Mouse (Mus musculus) forebrain, embryonic 12.5 days (tissue): ENCODE measurements around the gene Col1a2. TPM values are rescaled to one million over a fixed set of nuclear protein-coding genes. Genes with fewer than 3 reads are reported as not detected.
A peak's percentile ranks its signal among the peaks of the same experiment; 100 is the strongest.

Source experiments
- ATAC-seq: fragments of 200-750 bp; cut with Nextera tagmentation; 2 replicates; pipeline ENCODE4 v1.8.0; 2017; ENCODE audit warnings: moderate TSS enrichment; ENCODE audit not compliant: low FRiP score
- H3K27ac ChIP-seq: fragments of 300-500 bp; sonication (generic); 2 replicates; pipeline ENCODE4 v1.5.1; 2016; ENCODE audit warnings: mild to moderate bottlenecking
- H3K27me3 ChIP-seq: fragments of 300-500 bp; sonication (generic); 2 replicates; pipeline ENCODE4 v1.6.1; 2016; ENCODE audit warnings: mild to moderate bottlenecking
- H3K36me3 ChIP-seq: fragments of 300-500 bp; sonication (generic); replicated peaks from 2 replicates; pipeline ENCODE4 v1.6.1; 2016; ENCODE audit warnings: mild to moderate bottlenecking
- H3K4me1 ChIP-seq: fragments of 300-500 bp; sonication (generic); 2 replicates; pipeline ENCODE4 v1.6.1; 2016
- H3K4me2 ChIP-seq: fragments of 300-500 bp; sonication (generic); 2 replicates; pipeline ENCODE4 v1.6.1; 2016; ENCODE audit warnings: mild to moderate bottlenecking, moderate library complexity
- H3K4me3 ChIP-seq: fragments of 300-500 bp; sonication (generic); replicated peaks from 2 replicates; pipeline ENCODE4 v1.5.1; 2016; ENCODE audit warnings: mild to moderate bottlenecking
- H3K9ac ChIP-seq: fragments of 300-500 bp; sonication (generic); 2 replicates; pipeline ENCODE4 v1.6.1; 2016; ENCODE audit warnings: mild to moderate bottlenecking
- H3K9me3 ChIP-seq: fragments of 300-500 bp; sonication (generic); 2 replicates; pipeline ENCODE4 v1.6.1; 2016
- WGBS: fragments of 180-500 bp; shearing (Covaris S2); methylation state at CpG from one replicate; pipeline ENCODE4 v1.1.7; 2016; 5-methylcytosine and 5-hydroxymethylcytosine counted together
- polyA plus RNA-seq: library from polyadenylated mRNA; unstranded; fragments of >200 nt; fragmentation: Nextera tagmentation; extraction: Ambion mirVana; gene quantifications from 2 replicates; pipeline ENCODE4 v1.2.1, GENCODE M21; 2016

The Col1a2 gene
- polyA plus RNA-seq, 1 experiment from 2014 or later = 193 TPM

DNA sequence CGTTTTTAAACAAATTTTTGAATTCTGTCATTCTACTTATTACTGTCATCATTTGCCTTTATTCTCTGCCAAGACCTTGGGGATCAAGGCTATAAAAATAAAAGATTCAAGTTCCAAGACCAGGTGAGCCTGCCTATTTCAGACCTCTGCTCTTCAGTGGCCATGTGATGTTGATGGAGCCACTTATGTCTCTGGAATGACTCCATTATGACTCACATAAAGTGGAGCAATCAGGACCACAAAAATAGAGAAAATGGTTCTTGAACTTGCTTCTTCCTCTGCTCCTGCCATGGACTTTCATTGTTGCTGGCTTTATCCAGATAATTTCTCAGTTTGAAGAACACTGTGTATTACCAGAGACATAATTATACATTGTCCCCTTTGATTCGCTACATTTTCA, 10.9 kb upstream of the Col1a2 start:
- no peak overlapping the region for H3K9ac ChIP-seq
- 75% methylated on average over 2 of the region's 2 CpGs for WGBS
- H3K4me1 ChIP-seq = peaks cover 13% of the 10 kb centered on the region; the same call in 1 of the 2 replicates
- no peak overlapping the region for H3K27ac ChIP-seq
- H3K4me2 ChIP-seq = no peak overlapping the region
- ATAC-seq = no peak
- H3K36me3 ChIP-seq = no peaks in the 10 kb centered on the region
- H3K27me3 ChIP-seq = no peaks in the 10 kb centered on the region
- H3K4me3 ChIP-seq = no peak overlapping the region
- no peaks in the 10 kb centered on the region for H3K9me3 ChIP-seq

GRCm38 (mm10) chr6:4496428-4496827, 8.2 kb upstream of the Col1a2 start:
- no peak overlapping the region for H3K4me2 ChIP-seq
- H3K27ac ChIP-seq = no peak overlapping the region
- no peak overlapping the region for H3K4me3 ChIP-seq
- 93% methylated on average over 1 of the region's 1 CpGs for WGBS
- H3K36me3 ChIP-seq = no peaks in the 10 kb centered on the region
- no peaks in the 10 kb centered on the region for H3K4me1 ChIP-seq
- no peak overlapping the region for H3K9ac ChIP-seq
- ATAC-seq = no peak
- no peaks in the 10 kb centered on the region for H3K9me3 ChIP-seq
- H3K27me3 ChIP-seq = no peaks in the 10 kb centered on the region

- H3K4me3 ChIP-seq = no peak overlapping the region
- no peak overlapping the region for H3K27ac ChIP-seq
- peaks cover 18% of the 10 kb centered on the region for H3K27me3 ChIP-seq
- no peaks in the 10 kb centered on the region for H3K9me3 ChIP-seq
- no peak overlapping the region for H3K9ac ChIP-seq
- 0% methylated on average over 1 of the region's 1 CpGs for WGBS
- no peak for ATAC-seq
- no peaks in the 10 kb centered on the region for H3K36me3 ChIP-seq
- peaks cover 13% of the 10 kb centered on the region for H3K4me1 ChIP-seq
- H3K4me2 ChIP-seq = no peak overlapping the region
Measured at GRCm38 (mm10) chr6:4503106-4503505, 1.5 kb upstream of the Col1a2 start.

- peak overlapping the region; percentile 38; the same call in 1 of the 2 replicates for H3K9ac ChIP-seq
- no peak overlapping the region for H3K27ac ChIP-seq
- H3K9me3 ChIP-seq = no peaks in the 10 kb centered on the region
- ATAC-seq = peak; percentile 73
- peak overlapping the region; percentile 70 for H3K4me2 ChIP-seq
- H3K27me3 ChIP-seq = peaks cover 18% of the 10 kb centered on the region
- peaks cover 13% of the 10 kb centered on the region for H3K4me1 ChIP-seq
- no peaks in the 10 kb centered on the region for H3K36me3 ChIP-seq
- peak overlapping the region; percentile 41 for H3K4me3 ChIP-seq
- WGBS = 1% methylated on average over 31 of the region's 31 CpGs
Measured at GRCm38 (mm10) chr6:4505158-4505997, 764 bp downstream of the Col1a2 start.

GRCm38 (mm10) chr6:4506106-4506505, 1.5 kb downstream of the Col1a2 start:
- H3K27ac ChIP-seq = no peak overlapping the region
- H3K9ac ChIP-seq = no peak overlapping the region
- H3K4me1 ChIP-seq = peaks cover 13% of the 10 kb centered on the region
- H3K36me3 ChIP-seq = no peaks in the 10 kb centered on the region
- 3% methylated on average over 11 of the region's 11 CpGs for WGBS
- peaks cover 18% of the 10 kb centered on the region for H3K27me3 ChIP-seq
- no peak for ATAC-seq
- H3K4me2 ChIP-seq = peak overlapping the region; percentile 70
- peak overlapping the region; percentile 41 for H3K4me3 ChIP-seq
- no peaks in the 10 kb centered on the region for H3K9me3 ChIP-seq

- peaks cover 18% of the 10 kb centered on the region for H3K27me3 ChIP-seq
- 78% methylated on average over 5 of the region's 5 CpGs for WGBS
- peaks cover 13% of the 10 kb centered on the region for H3K4me1 ChIP-seq
- no peak for ATAC-seq
- no peak overlapping the region for H3K4me3 ChIP-seq
- H3K9me3 ChIP-seq = no peaks in the 10 kb centered on the region
- H3K27ac ChIP-seq = no peak overlapping the region
- H3K9ac ChIP-seq = no peak overlapping the region
- H3K36me3 ChIP-seq = no peaks in the 10 kb centered on the region
- no peak overlapping the region for H3K4me2 ChIP-seq
Measured at GRCm38 (mm10) chr6:4506791-4507190, 2.2 kb downstream of the Col1a2 start.

DNA sequence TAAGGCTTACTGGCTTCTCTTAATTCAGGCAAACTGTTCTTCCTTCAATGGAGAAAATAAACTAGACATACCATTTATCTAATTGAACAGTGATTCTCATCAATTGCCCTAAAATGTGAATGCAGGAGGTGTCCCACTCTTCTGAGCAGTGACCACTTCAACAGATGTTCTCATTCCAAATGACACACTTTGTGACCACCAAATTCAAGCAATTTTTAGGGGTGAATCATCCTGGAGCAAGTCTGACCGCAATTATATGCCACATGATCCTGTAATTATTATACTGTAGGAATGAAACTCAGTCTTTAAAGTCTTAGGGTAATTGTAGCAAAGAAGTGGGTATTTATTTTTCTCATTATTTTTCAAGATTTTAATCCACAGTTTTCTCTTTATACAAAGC, 2.7 kb downstream of the Col1a2 start:
- Histone ChIP-seq H3K4me2 (no peak overlapping the region), H3K27me3 (peaks cover 18% of the 10 kb centered on the region), H3K36me3 (no peaks in the 10 kb centered on the region), H3K4me3 (no peak overlapping the region), H3K9me3 (no peaks in the 10 kb centered on the region), H3K27ac (no peak overlapping the region), H3K4me1 (peaks cover 13% of the 10 kb centered on the region), H3K9ac (no peak overlapping the region)
- ATAC-seq = no peak
- WGBS = 74% methylated on average over 1 of the region's 1 CpGs

DNA sequence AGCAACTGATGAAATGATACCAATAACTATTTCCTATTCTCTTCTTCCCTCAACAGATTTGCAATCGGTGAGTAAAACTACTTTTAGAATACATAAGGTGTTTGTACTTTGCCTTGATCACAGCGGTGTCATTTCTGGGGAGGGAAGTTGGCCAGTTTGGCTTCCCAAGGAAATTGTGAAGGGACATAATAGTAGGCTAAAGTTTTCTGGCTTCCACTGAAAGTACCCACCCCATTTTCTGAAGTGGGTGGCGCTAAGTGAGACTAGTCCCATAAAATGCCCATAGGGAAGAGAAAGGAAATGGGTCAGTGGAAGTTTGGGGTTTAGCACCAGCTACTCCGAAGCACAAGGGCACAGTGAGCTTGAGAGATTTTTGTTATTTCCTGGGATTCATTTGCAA, 3.7 kb downstream of the Col1a2 start:
- no peak for ATAC-seq
- H3K27me3 ChIP-seq = peaks cover 18% of the 10 kb centered on the region
- H3K36me3 ChIP-seq = no peaks in the 10 kb centered on the region
- 87% methylated on average over 4 of the region's 4 CpGs for WGBS
- peaks cover 13% of the 10 kb centered on the region for H3K4me1 ChIP-seq
- H3K4me3 ChIP-seq = no peak overlapping the region
- no peak overlapping the region for H3K9ac ChIP-seq
- H3K27ac ChIP-seq = no peak overlapping the region
- H3K9me3 ChIP-seq = no peaks in the 10 kb centered on the region
- H3K4me2 ChIP-seq = no peak overlapping the region

- Histone ChIP-seq H3K9ac (no peak overlapping the region), H3K27me3 (peaks cover 14% of the 10 kb centered on the region), H3K36me3 (no peaks in the 10 kb centered on the region), H3K9me3 (no peaks in the 10 kb centered on the region), H3K4me1 (peaks cover 13% of the 10 kb centered on the region), H3K4me3 (no peak overlapping the region), H3K4me2 (no peak overlapping the region), H3K27ac (no peak overlapping the region)
- no peak for ATAC-seq
- WGBS = 60% methylated on average over 4 of the region's 4 CpGs
Measured at GRCm38 (mm10) chr6:4509395-4509794, 4.8 kb downstream of the Col1a2 start.

DNA sequence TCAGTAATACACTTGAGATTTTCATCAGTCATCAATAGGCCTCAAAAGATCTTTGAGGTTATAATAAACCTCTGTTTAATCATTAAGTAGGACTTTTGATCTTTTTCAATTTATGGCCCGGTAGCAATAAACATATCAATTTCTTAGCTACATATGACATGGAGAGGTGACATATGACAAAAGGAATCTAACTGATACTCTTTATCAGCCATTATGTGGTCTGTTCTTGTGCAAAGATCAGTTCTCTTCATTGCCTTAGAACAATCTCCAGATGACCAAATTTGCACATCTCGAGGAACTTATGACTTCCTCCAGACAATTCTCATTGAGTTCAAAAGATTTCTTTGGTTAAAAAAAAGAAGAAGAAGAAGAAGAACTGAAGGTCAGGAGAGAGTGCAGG, 10.1 kb downstream of the Col1a2 start:
- no peaks in the 10 kb centered on the region for H3K9me3 ChIP-seq
- H3K36me3 ChIP-seq = no peaks in the 10 kb centered on the region
- no peak overlapping the region for H3K4me2 ChIP-seq
- no peaks in the 10 kb centered on the region for H3K27me3 ChIP-seq
- WGBS = 94% methylated on average over 2 of the region's 2 CpGs
- H3K4me1 ChIP-seq = no peaks in the 10 kb centered on the region
- ATAC-seq = no peak
- no peak overlapping the region for H3K27ac ChIP-seq
- no peak overlapping the region for H3K9ac ChIP-seq
- no peak overlapping the region for H3K4me3 ChIP-seq

DNA sequence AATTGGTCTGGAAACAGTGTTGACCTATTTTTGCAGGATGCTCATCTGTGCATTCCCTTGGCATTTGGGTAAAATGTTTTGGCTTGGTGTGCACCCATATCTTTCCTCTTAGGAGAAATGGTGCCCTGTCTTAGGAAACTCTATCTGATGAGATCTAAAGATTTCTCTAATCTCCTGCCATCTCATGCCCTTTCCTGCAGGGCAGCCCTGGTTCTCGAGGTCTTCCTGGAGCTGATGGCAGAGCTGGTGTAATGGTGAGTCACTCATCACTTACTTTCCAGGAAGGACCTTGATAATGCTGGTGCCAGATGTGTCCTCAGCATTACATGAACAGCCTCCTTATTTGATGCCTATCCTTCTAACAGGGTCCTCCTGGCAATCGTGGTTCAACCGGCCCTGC, 16.4 kb downstream of the Col1a2 start:
- Histone ChIP-seq H3K4me3 (no peak overlapping the region), H3K4me1 (no peaks in the 10 kb centered on the region), H3K9ac (no peak overlapping the region), H3K9me3 (no peaks in the 10 kb centered on the region), H3K27me3 (no peaks in the 10 kb centered on the region), H3K4me2 (no peak overlapping the region), H3K36me3 (no peaks in the 10 kb centered on the region), H3K27ac (no peak overlapping the region)
- WGBS = 89% methylated on average over 3 of the region's 3 CpGs
- ATAC-seq = no peak

- WGBS = 80% methylated on average over 7 of the region's 7 CpGs
- no peaks in the 10 kb centered on the region for H3K4me1 ChIP-seq
- ATAC-seq = no peak
Measured at GRCm38 (mm10) chr6:4528439-4528838, 23.8 kb downstream of the Col1a2 start.

GRCm38 (mm10) chr6:4530986-4531385, 26.4 kb downstream of the Col1a2 start:
- no peaks in the 10 kb centered on the region for H3K27me3 ChIP-seq
- 84% methylated on average over 4 of the region's 4 CpGs for WGBS
- H3K4me2 ChIP-seq = no peak overlapping the region
- no peak for ATAC-seq
- H3K4me1 ChIP-seq = no peaks in the 10 kb centered on the region
- H3K9me3 ChIP-seq = no peaks in the 10 kb centered on the region
- no peak overlapping the region for H3K27ac ChIP-seq
- H3K4me3 ChIP-seq = no peak overlapping the region
- no peaks in the 10 kb centered on the region for H3K36me3 ChIP-seq
- no peak overlapping the region for H3K9ac ChIP-seq

More at GRCm38 (mm10) chr6:4528439-4528838, 23.8 kb downstream of the Col1a2 start:
- H3K9me3 ChIP-seq = no peaks in the 10 kb centered on the region
- H3K9ac ChIP-seq = no peak overlapping the region
- H3K36me3 ChIP-seq = no peaks in the 10 kb centered on the region
- no peaks in the 10 kb centered on the region for H3K27me3 ChIP-seq
- H3K27ac ChIP-seq = no peak overlapping the region
- H3K4me3 ChIP-seq = no peak overlapping the region
- H3K4me2 ChIP-seq = no peak overlapping the region
